Mouse (Mus musculus): Measurements from ENCODE around the gene Pced1b.
"Not testable (repeated sequence)": the region's sequence is repeated elsewhere in the genome, so short reads cannot be mapped to it uniquely, and the experiment has no call there.

Pced1b gene

GRCm38 (mm10) chr15:97246911-97247790, at the start of gene Pced1b, which contains the start of gene Amigo2:
Gene Pced1b (plus strand): TSS chr15:97247107.
Gene Amigo2 (minus strand): TSS chr15:97247287.
- DNase-seq (ENCODE audit: extremely low read depth, low read depth, low spot score): no peak

DNA sequence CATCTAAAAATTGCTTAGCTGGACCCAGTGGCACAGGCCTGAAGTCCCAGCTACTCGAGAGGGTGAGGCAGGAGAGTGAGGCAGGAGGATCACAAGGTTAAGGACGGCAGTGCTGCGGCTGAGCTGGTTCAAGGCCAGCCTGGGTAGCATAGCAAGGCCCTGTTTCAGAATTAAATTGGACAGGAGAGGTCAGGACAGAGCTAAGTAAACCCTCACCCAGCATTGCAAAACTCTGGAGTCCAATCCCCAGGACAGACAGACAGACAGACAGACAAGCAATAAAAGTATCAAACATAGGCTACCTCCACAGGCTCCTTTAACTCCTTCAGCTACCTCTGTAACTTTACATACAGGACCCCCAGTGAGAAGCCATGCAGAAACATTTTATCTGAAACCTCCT, 42.0 kb upstream of the Pced1b start:
- no peak for DNase-seq (ENCODE audit: extremely low read depth, low read depth, low spot score)

DNA sequence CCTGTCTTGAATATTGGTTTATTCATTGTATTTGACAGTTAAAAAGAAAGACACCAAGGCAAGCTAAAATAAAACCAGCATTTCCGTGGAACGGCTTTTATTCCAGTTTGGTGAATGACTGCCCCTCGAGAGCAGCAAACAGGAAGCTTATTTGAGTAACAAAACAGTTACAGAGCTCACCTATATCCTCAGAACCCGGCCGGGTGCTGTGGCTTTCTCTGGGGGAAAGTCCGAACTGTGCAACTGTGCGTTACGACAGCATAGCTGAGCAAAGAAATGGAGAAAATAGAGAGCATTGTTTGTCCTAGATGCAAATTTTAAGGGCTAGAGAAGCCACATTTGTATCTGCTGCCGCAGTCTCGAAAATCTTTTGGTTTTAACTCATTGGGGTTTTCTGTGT, 41.1 kb upstream of the Pced1b start:
- DNase-seq (ENCODE audit: extremely low read depth, low read depth, low spot score): no peak

DNA sequence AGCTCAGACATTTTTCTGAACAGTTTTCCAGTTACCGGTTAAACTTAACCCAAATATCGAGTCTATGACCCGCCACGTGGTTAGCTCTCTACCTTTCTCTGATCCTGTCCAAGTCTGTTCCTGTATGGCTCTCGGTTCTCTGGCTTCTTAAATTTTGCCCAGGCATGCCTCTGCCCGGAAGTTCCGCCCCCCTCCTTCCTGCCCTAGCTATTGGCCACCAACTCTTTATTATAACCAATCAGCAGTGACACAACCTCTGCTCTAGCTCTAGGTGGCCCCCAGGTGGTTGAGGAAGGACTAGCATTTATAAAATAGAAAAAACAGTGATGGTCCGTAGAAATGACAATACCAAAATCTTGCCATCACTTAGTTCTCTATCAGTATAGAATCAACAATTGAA, 40.4 kb upstream of the Pced1b start:
- no peak for DNase-seq (ENCODE audit: extremely low read depth, low read depth, low spot score)

DNA sequence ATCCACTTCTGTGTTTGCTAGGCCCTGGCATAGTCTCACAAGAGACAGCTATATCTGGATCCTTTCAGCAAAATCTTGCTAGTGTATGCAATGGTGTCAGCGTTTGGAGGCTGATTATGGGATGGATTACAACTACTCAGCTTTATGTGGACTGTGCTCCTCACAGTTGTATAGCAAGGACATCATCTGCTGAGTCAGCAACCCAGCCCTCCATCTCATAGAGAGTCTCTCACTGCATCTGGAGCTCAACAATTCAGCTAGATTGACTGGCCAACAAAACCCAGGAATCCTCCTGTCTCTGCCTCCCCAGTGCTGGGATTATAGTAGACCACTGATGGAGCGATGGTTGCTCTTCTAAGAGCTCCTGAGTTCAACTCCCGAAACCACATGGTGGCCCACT, 37.2 kb upstream of the Pced1b start:
- not testable (repeated sequence) for DNase-seq (ENCODE audit: extremely low read depth, low read depth, low spot score)

GRCm38 (mm10) chr15:97212501-97213477, 34.1 kb upstream of the Pced1b start:
- DNase-seq (ENCODE audit: extremely low read depth, low read depth, low spot score): no peak

DNA sequence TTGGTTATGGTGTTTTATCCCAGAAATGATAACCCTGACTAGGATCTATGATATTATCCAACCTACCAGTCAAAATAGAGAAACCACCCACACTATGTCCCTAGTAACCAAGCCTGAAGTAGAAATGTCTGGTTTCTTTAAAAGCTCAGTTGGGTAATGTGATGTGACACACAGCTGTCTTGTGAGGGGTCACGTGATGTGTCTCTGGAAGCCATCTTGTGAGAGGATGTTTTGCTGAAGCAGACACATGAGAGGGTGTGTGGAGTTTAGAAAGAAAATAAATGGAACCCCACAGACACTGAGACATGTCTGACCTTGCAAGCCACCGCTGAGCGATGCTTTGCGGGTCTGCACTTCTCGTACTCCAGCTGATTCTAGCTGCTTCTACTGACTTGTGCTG, 30.1 kb upstream of the Pced1b start:
- DNase-seq (ENCODE audit: extremely low read depth, low read depth, low spot score): no peak

DNA sequence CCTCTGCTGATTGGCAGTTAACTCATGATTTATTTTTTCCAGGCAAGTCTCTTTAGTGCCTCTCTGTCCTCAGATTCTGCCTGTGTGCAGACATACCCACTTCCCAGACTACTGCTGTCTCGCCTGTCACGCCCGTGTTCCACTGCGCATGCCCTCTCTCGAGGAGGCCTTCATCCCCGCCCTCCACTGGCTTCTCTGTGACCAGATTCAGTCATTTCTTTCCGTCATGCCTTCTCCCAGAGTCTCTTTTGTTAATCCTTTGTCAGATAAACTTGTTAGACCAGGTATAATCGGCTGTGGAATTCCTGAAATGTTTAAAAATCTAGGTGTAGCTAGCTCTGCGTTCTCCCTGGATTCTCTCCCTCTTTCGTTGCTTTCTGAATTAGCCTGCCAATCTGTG, 23.5 kb upstream of the Pced1b start:
- no peak for DNase-seq (ENCODE audit: extremely low read depth, low read depth, low spot score)

DNA sequence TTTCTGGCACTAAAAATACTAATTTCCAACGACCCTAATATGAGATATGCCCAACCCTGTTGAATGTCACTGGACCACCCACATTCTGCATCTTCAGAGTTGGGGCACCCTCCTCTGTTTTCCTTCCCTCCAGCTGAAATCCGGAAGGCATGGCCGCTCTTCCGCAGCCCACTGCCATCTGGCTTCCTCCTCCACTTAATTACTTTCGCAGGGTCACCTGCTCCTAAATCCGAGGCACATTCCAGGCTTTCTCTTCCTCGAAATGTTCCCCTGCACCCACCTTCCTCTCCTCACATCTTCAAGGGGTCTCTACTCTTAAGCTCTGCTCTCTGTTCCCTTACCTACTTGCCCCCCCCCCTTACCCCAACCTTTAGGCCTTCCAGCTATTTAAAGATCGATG, 22.9 kb upstream of the Pced1b start:
- DNase-seq (ENCODE audit: extremely low read depth, low read depth, low spot score): no peak

DNA sequence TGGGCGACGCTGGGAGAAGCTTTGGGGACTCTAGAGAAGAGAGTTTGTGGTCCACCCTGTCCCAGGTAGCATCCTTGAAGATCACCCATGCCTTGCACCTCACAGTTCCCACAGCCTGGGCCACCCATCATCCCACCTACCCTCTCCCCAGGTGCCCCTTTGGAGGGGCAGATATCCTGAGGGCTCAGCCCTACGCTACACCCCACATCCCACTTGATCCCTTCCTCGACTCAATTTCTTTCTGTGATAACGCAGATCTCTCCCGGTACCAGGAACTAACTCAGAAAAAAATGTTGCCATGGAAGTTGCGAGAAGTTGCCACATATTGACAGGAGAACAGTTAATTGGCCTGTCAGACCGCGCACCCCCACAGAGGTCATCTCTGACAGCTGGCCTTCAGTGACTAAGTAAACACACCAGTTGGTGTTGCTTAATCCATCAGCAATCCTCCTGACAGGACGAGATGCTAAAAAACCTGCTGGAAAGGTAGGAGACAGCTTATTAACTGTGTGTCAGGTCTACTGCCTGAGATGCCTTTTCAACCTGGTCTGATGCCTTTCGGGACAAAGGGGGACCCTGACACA, 17.3 kb upstream of the Pced1b start:
- DNase-seq (ENCODE audit: extremely low read depth, low read depth, low spot score): no peak

DNA sequence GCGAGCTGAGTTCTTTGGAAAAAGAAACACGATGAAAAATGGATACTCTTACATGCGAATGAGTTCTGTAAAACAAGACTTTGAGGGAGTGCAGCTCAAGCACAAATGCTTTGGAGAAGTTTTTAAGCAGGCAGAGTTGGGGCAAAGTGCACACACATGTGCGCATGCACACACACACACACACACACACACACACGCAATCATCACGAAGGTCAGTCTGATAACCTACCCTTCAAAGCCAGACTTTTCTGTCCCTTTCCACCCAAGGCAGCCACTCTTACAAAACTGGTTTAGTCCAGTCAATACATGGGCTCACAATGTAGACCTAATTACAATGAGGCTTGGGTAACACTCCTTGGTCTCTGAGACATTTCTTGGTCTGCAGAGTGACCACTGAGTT, 12.8 kb upstream of the Pced1b start:
- DNase-seq (ENCODE audit: extremely low read depth, low read depth, low spot score): no peak

DNA sequence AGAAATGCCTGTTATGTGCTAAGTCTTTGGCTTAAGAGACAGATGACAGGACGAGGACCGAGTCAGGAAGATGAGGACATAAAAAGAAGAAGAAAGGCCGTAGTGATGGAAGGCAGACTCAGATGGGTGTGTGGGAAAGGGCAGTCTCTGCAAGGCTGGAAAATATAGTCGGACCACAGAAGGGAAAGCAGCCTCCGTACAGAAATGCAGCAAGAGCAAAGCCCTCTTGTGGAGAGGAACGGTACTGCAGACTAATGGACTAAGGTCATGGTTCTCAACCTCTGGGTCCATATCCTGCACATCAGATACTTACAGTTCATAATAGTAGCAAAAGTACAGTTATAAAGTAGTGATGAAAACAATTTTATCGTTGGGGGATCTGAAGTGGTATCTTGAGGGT, 11.7 kb upstream of the Pced1b start:
- DNase-seq (ENCODE audit: extremely low read depth, low read depth, low spot score): no peak

DNA sequence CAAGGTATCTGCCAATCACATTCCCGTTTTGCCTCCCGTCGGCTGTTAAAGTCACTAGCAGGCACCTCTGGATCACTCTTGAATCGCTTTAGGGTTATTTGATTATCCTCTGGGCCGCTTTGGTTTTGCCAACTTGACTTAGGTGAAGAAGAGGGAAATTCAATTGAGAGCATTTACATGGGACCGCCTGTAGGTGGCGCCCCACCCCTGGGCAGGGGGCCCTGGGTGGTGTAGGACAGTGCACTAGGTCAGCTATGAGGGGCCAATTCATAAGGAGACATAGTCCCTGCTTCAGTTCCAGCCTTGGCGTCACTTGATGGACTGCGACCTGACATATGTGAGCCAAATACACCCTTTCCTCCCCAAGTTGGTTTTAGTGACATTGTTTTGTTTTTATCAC, 10.0 kb upstream of the Pced1b start:
- no peak for DNase-seq (ENCODE audit: extremely low read depth, low read depth, low spot score)

DNA sequence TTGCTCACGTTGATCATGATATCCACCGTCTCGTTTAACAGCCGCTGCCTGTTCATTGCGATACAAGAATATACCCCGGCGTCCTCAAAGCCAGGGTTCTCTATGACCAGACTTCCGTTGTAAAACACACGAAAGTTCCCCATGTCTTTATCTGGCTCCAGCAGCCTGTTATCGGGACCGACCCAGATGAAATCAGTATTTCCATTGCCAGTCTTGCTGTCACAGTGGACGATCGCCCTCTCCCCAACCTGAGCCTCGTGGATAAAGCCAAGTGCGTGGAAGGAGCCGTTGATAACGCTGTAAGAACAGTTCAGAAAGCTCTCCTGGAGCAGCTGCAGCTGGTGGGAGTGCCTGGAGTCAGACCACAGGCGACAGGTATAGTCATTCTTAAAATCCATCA, 1.5 kb upstream of the Pced1b start:
- DNase-seq (ENCODE audit: extremely low read depth, low read depth, low spot score): no peak

DNA sequence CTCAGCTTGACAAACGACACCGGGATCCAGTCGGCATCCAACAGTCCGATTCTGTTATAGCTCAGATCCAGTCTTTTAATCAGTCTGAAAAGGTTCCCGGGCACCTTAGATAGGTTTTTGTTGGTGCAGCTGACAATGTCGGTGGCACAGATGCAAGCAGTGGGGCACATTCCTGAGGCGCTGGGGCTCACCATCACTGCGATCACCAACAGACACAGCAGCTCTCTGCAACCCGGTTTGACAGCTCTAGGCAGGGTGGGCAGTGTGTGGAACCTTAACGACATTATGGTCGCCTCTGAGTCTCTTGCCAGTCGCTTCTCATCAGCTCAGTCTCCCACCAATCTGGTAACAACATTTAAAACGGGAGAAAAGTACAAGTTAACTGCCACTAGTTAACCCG, 651 bp upstream of the Pced1b start:
- DNase-seq (ENCODE audit: extremely low read depth, low read depth, low spot score): no peak

DNA sequence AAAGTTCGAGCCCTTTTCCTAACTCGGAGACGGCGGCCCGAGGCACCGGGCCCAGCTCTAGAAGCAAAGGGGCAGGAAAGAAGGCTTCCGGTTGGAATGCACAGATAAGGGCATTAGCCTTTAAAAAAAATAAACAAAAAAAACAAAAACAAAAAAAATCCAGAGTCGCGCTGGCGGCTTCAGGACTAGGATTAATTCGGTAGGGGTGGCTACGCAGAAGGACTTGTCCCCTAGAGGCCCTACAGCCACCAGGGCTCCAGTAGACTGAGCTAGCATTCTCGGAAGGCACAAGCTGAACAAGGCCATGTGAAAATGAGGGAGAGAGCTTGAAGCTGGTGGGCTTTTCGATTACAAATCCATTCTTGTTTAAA, 869 bp downstream of the Pced1b start:
- DNase-seq (ENCODE audit: extremely low read depth, low read depth, low spot score): no peak

GRCm38 (mm10) chr15:97248296-97248695, 1.4 kb downstream of the Pced1b start:
- no peak for DNase-seq (ENCODE audit: extremely low read depth, low read depth, low spot score)

DNA sequence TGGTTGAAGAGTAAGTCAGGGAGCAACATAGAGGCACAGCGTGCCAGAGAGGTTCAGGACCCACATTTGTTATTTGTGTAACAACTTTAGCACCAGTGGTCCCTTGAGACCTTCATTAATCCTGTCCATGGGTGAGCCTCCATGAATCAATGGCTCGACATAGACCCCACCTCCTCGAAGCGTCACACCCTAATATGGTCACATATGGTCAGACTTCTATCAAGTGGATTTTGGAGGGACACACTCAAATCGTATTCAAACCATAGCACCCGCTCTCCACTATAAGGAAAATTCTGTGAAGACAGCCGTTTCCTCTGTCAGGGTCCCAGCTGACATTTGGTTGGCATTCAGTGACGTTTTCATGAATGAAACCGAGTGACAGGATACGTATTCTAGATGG, 2.4 kb downstream of the Pced1b start:
- DNase-seq (ENCODE audit: extremely low read depth, low read depth, low spot score): no peak

DNA sequence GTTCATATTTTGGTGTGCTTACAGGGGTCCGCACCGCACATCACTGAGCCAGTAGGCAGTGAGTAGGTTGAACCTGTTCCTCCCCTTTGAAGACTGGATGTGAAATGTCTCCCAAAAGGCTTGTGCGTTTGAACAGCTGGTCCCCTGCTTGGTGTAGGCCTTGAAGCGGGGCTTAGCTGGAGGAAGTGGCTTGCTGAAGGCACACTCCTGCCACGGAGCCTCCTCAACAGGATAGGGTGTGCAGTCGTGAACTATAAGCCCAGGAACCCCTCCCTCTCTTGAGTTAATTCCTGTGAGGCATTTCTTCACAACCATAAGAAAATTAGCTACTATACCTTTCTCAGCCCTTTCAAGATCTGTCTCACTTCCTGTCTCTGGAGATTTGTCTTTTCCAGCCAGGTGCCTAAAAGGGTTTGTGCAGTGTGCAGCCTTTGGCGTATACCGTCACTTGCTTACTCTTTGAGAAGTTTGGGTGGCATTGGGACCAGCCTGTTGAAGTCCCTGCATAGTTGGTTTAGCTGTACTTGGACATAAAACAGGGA, 5.7 kb downstream of the Pced1b start:
- no peak for DNase-seq (ENCODE audit: extremely low read depth, low read depth, low spot score)

DNA sequence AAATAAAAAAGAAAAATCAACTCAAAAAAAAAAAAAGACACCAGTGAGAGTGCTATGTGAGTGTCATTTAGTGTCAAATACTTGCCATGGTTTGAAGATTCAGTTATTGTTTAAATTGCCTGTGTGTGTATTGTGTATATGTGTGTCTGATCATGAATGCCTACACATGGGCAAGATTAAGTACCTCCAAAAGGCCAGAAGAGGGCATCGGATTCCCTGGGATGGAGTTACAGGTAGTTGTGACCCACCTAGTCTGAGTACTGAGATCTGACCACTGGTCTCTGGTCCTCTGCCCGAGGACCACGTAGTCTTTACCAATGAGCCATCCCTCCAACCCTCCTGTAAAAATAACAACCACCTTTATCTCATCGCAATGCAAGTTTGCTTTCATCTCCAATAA, 7.5 kb downstream of the Pced1b start:
- no peak for DNase-seq (ENCODE audit: extremely low read depth, low read depth, low spot score)

- no peak for DNase-seq (ENCODE audit: extremely low read depth, low read depth, low spot score)
These were observed 8.9 kb downstream of the Pced1b start for GRCm38 (mm10) chr15:97255800-97256199.
